Mouse (Mus musculus) R1 (cell line): ENCODE results near the gene Tekt5.

Experiments
- DNase-seq: peaks from one replicate; pipeline ENCODE4 v3.0.0-alpha.2; 2018; ENCODE audit warnings: low read depth, low spot score

The Tekt5 gene

GRCm38 (mm10) chr16:10379531-10379930 lies 15.8 kb downstream of the Tekt5 start:
- DNase-seq: no peak

DNA sequence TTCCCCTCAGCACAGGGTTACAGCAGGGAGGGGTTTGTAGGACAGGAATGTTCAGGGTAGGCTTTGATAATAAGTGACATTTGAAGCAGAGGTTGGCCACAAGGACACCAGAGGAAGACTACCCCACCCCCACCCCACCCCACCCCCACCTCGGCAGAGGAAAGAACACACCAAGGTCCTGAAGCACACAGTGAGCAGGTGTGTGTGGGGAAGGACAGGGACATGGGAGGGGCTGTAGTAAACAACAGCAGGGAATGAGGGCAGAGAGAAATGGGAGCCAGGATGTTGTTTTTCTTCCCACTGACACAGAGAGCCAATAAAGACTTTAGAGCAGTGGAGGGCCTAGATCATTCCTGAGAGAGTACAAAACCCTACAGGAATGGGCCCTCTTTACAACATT lies 18.0 kb downstream of the Tekt5 start:
- no peak for DNase-seq

- peak; percentile 84 for DNase-seq
These were observed 20.9 kb downstream of the Tekt5 start for GRCm38 (mm10) chr16:10374254-10375011.

DNA sequence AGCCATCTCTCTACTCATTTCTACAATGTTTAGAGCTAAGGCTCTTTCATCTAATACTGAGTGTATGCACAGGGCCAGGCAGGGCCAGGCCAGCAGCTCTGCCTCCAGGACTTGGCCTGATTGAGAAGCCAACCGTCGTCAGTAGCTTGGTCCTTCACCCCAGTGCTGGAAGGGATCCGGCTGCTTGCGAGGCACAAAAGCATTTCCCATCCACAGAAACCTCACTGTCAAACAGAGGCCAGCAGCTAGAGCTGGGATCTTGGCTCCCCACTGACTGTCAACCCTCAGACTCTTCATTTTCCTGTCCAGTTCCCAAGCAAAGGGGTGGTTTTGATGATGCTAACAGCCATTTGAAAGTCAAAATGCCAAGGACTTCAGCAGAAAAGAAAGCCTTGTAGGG lies 22.9 kb downstream of the Tekt5 start:
- no peak for DNase-seq

GRCm38 (mm10) chr16:10369996-10370395 lies 25.3 kb downstream of the Tekt5 start:
- DNase-seq: peak; percentile 33

DNA sequence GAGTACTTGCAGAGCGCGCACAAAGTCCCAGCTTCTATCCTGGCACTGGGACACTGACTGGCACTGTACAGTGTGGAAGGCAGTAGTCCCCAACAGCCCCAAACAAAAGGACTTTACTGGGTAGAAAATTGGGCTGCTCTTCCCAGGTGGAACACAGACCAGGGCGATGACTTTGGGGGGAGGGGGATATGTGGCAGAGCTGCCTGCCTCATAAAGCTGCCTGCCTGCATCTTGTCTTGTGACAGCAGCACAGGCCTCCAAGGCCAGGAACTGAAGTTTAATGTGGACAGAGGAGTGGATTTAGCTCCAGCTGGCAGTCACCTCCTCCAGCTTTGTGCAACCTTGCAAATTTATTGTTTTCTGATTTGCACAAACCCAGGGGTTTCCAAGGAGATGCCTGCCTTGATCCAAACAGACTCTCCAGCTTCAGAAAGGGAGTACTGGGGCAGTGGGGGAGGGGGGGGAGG lies 25.8 kb downstream of the Tekt5 start:
- no peak for DNase-seq

- DNase-seq: no peak
These were observed 28.8 kb downstream of the Tekt5 start for GRCm38 (mm10) chr16:10366240-10367217.

DNA sequence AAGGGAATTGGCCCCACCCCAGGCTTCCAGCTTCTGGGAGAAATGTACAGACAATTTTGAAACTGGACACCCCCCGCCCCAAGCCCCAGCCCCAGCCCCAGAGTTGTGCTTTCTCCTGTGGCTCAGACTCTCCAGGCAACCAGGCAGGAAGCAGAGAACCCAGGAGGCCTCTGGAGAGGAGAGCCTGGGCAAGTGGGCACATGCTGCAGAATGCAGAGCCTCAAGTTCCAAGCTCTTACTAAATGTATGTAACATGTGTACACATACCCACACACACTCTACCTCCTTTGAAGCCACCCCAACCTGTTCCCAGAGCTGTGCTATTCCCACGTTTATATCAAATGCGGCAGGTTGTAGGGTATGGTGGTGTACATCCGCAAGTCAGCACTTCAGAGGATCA lies 29.5 kb downstream of the Tekt5 start:
- no peak for DNase-seq

GRCm38 (mm10) chr16:10363061-10363460 lies 32.2 kb downstream of the Tekt5 start:
- no peak for DNase-seq

- peak; percentile 83 for DNase-seq
These were observed 36.0 kb downstream of the Tekt5 start for GRCm38 (mm10) chr16:10359241-10359640.

DNA sequence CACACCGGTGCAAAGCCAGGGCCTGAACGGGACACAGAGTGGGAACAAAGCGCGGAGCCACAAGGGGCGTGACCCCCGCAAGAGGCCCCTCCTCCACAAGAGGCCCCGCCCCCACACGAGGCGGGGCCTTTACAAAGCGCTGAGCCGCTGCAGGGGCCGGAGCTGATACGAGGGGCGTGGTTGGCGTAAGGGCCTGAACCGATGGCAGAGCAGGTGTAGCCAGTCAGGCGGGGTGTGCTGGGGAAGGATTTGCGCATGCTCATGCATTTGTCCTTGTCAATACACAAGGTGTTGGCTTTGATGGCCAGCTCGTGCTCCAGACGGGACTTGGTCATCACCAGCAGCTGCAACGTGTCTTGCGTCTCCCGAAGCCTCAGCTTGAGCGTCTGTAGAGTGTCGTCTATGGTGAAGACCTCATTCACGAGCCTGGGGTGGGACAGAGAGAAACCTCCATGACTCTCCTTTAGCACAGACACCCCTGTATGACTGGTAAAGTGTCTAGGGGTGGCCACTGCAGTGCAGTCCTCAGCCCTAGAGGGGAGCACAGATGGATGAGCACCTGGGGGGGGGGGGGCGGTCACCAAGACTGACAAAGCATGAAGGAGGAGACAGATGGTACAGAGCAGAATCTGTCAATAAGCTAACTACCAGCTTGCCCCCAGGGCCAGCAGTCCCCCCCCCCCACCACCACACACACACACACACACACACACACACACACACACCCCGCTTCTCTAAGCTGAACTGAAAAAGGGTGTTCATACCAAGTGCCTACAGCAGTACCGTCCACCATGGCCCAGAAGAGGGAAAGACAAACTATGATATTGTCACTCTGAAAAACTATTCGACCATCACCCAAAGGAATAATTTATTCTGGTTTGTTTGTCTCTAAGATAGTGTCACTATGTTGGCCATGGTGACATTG lies 37.0 kb downstream of the Tekt5 start:
- peak; percentile 93 for DNase-seq

- no peak for DNase-seq
These were observed 40.3 kb downstream of the Tekt5 start for GRCm38 (mm10) chr16:10355004-10355403.

GRCm38 (mm10) chr16:10351050-10351636 lies 44.1 kb downstream of the Tekt5 start:
- peak; percentile 51 for DNase-seq

DNA sequence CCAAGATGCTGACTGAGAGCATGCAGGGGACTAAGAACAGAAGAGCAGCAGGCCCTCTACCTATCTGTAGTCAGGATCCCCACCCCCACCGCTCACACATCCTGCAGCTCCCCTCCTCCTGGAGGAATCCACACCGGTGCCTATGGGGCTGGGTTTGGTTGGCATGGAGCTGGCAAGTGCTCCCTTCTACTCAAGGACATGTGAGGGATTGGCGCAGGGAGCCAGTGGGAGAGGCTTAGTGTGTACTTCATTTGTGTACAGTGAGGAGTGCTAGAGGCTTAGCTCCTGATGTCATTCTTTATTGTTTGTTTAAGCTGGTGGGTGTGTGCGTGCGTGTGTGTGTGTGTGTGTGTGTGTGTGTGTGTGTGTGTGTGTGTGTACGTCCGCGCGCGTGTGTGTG lies 45.4 kb downstream of the Tekt5 start:
- DNase-seq: no peak

GRCm38 (mm10) chr16:10349436-10349835 lies 45.9 kb downstream of the Tekt5 start:
- no peak for DNase-seq

DNA sequence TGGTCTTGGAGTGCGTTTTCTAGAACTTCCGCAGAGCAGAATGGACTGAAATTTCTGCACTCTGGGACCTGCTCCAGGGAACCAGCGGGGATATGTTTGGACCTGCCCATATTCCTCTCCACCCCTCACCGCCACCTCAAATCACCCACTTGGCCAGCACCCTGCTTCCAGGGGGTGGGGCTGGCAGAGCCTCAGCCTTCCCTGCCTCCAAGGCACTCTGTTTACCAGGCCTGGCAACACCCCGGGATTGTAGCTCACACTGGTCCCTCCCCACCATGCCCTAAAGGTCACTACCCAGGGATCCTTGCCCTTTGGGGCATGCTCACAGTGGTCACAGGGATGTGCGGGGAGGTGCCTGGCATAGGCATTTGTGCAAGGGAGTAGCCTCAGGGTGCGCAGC lies 47.7 kb downstream of the Tekt5 start:
- no peak for DNase-seq

GRCm38 (mm10) chr16:10341110-10341509 lies 54.2 kb downstream of the Tekt5 start:
- no peak for DNase-seq

- DNase-seq: no peak
These were observed 55.4 kb downstream of the Tekt5 start for GRCm38 (mm10) chr16:10339930-10340329.

GRCm38 (mm10) chr16:10338601-10339000 lies 56.7 kb downstream of the Tekt5 start:
- no peak for DNase-seq

DNA sequence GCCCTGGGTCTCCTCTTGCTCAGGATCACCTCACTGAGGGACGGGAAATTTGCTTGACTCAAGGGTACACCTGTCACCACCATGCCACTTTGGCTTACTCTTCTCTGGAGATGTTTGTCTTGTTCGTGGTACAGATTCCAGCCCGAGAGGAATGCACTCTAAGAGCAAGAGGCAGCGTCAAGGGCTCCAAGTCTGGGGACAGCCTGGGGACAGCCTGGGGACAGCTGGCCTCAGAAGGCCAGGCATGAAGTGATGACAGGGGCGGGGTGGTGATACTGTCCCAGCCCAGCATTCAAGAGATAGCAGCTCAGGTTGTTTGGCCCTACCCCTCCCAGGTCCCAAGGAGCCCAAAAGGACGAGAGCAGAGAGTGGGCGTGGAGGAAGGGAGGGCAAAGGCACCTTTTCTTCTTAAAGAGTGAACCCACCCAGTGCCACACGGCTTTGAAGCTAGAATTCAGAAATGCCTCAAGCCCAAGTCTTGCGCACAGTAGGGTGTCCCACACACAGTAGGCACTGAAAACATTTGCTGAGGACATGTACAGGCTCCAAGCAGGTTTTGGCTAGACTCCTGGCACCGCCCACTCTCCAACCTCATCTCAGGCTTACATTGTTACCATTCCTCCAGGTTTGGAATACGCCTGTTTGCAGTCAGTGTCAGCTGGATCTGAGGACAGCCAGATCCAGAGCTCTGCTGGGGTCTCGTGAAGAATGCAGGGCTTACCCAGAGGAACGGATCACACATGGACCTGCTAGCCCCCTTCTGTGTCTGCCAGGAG lies 57.7 kb downstream of the Tekt5 start:
- peak; percentile 58 for DNase-seq
